Mouse (Mus musculus) embryonic facial prominence, embryonic 15.5 days (tissue): ENCODE data around the gene Banf1. TPM values are rescaled to one million over a fixed set of nuclear protein-coding genes. Genes with fewer than 3 reads are reported as not detected.

Experiments used
- ATAC-seq: fragments of 200-750 bp; cut with Nextera tagmentation; 2 replicates; pipeline ENCODE4 v1.8.0; 2017; ENCODE audit warnings: low read depth, moderate TSS enrichment; ENCODE audit not compliant: insufficient number of reproducible peaks, low FRiP score, low TSS enrichment
- H3K27ac ChIP-seq: fragments of 300-500 bp; sonication (generic); replicated peaks from 2 replicates; pipeline ENCODE4 v1.5.1; 2015; ENCODE audit warnings: mild to moderate bottlenecking, inconsistent platforms
- H3K27me3 ChIP-seq: fragments of 300-500 bp; sonication (generic); 2 replicates; pipeline ENCODE4 v1.6.1; 2015; ENCODE audit warnings: inconsistent platforms
- H3K36me3 ChIP-seq: fragments of 300-500 bp; sonication (generic); 2 replicates; pipeline ENCODE4 v1.6.1; 2015; ENCODE audit warnings: mild to moderate bottlenecking, inconsistent platforms
- H3K4me1 ChIP-seq: fragments of 300-500 bp; sonication (generic); 2 replicates; pipeline ENCODE4 v1.6.1; 2015; ENCODE audit warnings: inconsistent platforms
- H3K4me2 ChIP-seq: fragments of 300-500 bp; sonication (generic); replicated peaks from 2 replicates; pipeline ENCODE4 v1.6.1; 2015; ENCODE audit warnings: mild to moderate bottlenecking, inconsistent platforms
- H3K4me3 ChIP-seq: fragments of 300-500 bp; sonication (generic); replicated peaks from 2 replicates; pipeline ENCODE4 v1.5.1; 2015; ENCODE audit warnings: mild to moderate bottlenecking, inconsistent platforms
- H3K9ac ChIP-seq: fragments of 300-500 bp; sonication (generic); 2 replicates; pipeline ENCODE4 v1.6.1; 2015; ENCODE audit warnings: inconsistent platforms
- H3K9me3 ChIP-seq: fragments of 300-500 bp; sonication (generic); replicated peaks from 2 replicates; pipeline ENCODE4 v1.6.1; 2016; ENCODE audit warnings: inconsistent platforms
- WGBS: fragments of 180-500 bp; shearing (Covaris S2); methylation state at CpG from one replicate; pipeline ENCODE4 v1.1.7; 2015; 5-methylcytosine and 5-hydroxymethylcytosine counted together
- polyA plus RNA-seq: library from polyadenylated mRNA; unstranded; fragments of >200 nt; fragmentation: Nextera tagmentation; extraction: Ambion mirVana; gene quantifications from 2 replicates; pipeline ENCODE4 v1.2.1, GENCODE M21; 2015

The Banf1 gene
- polyA plus RNA-seq, 1 experiment from 2014 or later = 399 TPM

DNA sequence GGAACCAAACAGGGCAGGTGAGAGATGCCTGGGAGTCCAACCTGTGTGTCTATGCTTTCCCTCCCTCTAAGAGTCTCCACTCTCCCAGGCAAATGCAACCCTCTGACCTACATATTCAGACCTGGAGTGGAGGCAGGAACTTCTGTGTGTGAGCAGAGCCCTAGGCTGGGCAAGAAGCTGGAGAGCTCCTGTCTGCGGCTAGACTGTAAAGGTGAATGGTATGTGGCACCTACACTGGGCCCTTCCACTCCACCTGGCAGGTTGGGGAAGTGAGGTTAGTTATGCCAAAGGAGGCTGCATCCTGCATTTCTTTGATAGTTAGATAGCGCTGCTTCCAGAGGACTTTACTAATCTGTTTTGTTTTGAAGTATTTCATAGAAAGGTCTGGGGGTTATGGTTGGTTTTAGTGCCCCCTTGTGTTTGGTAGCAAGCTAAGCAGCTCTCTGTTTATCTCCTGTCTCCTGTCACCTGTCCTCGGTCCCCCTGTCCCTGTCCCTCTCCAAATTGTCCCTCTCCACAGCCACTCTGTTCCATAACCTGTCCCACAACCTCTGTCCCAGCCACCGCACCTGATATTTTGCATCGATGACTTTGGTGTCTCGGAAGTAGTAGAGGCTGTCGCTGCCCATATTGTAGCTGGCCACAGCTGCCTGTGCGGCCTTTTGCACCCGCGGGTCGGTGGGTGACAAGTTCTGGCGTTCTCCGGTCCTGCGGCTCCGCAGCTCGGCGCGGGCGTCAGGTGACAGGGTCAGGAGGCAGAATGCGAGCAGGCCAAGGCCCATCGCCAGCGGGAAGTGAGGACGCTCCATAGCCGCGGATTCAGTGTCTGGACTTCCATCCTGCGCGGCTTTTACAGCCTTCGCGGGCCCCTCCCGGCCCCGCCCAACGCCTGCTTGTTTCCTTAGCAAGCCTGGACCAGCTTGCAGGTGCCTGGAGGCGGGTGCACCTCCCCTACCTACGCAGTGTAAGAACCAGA, 18.2 kb downstream of the Banf1 start:
- peak overlapping the region; percentile 37 for H3K4me3 ChIP-seq
- ATAC-seq = peak; percentile 35; the same call in 1 of the 2 replicates

DNA sequence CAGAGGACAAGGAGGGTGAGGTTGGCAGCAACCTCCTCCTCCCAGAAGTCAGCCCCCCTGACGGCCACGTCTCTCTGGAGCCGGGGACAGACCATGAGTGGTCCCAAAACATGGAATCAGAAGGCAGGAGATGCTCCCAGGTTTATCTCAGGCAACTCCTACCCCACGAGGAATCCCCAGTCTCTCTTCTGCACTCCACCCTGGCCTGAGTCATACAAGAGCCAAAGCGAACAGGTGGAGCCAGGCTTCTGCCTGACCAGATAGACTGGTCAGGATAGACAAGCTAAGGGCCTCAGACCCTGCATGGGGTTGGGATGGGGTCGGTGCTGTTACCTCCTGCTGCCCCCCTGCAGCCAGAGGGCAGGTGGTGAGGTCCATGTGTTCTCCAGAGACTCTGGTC, 18.9 kb downstream of the Banf1 start:
- no peaks in the 10 kb centered on the region; the same call in 1 of the 2 replicates for H3K27me3 ChIP-seq
- no peaks in the 10 kb centered on the region for H3K36me3 ChIP-seq
- H3K9me3 ChIP-seq = no peaks in the 10 kb centered on the region
- H3K4me2 ChIP-seq = no peak overlapping the region
- no peak overlapping the region for H3K27ac ChIP-seq
- peak; percentile 17; the same call in 1 of the 2 replicates for ATAC-seq
- H3K9ac ChIP-seq = no peak overlapping the region
- whole genome bisulfite sequencing = 66% methylated on average over 6 of the region's 6 CpGs
- no peak overlapping the region for H3K4me3 ChIP-seq
- peaks cover 7% of the 10 kb centered on the region for H3K4me1 ChIP-seq

More for the DNA sequence above, 18.2 kb downstream of the Banf1 start:
- Histone ChIP-seq H3K4me1 (peaks cover 7% of the 10 kb centered on the region), H3K4me2 (peak overlapping the region; percentile 65), H3K27me3 (no peaks in the 10 kb centered on the region; the same call in 1 of the 2 replicates), H3K9me3 (no peaks in the 10 kb centered on the region), H3K9ac (no peak overlapping the region), H3K27ac (no peak overlapping the region), H3K36me3 (no peaks in the 10 kb centered on the region)
- WGBS = 4% methylated on average over 34 of the region's 34 CpGs

DNA sequence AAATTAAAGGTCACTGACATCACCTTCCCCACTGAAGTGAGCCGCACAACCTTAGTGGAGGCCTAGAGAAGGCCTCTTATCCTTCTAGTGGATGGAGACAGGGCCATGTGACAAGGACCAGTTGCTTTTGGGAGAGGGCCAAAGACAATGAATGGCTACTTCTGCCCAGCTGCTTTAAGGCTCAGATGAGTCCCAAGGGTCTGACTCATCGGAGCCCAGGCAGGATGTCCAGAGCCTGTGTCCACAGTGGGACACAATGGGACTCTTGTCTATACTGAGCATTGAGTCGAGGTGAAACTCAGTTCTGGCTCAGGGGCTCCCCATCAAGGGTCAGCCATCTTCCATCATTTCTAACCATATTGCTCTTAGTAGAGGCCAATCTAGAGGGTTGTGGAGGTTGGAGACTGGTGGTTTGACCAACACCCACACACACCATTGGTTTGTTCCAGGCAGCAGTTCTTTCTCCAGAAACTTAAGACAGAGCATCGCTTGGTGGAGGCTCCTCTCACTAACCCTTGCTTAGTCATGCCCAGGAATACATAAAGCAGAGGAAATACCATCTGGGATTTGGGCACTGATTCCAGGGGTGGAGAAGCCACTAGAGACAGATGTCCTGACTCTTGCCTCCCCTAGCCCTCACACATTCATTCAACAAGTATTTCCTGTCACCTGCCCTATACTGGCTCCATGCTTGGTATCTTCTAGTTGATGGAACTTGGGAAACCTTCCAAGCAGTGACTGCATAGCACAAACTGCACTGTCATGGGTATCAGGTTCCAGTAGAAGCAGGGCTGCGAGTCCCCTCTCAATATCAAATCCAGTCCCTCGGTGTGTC, 21.5 kb downstream of the Banf1 start:
- H3K4me3 ChIP-seq = no peak overlapping the region
- no peak for ATAC-seq
- H3K27me3 ChIP-seq = no peaks in the 10 kb centered on the region
- peaks cover 7% of the 10 kb centered on the region for H3K4me1 ChIP-seq
- H3K27ac ChIP-seq = no peak overlapping the region
- H3K9me3 ChIP-seq = no peaks in the 10 kb centered on the region
- H3K36me3 ChIP-seq = no peaks in the 10 kb centered on the region
- H3K9ac ChIP-seq = no peak overlapping the region
- no peak overlapping the region for H3K4me2 ChIP-seq
- WGBS = 66% methylated on average over 6 of the region's 6 CpGs

DNA sequence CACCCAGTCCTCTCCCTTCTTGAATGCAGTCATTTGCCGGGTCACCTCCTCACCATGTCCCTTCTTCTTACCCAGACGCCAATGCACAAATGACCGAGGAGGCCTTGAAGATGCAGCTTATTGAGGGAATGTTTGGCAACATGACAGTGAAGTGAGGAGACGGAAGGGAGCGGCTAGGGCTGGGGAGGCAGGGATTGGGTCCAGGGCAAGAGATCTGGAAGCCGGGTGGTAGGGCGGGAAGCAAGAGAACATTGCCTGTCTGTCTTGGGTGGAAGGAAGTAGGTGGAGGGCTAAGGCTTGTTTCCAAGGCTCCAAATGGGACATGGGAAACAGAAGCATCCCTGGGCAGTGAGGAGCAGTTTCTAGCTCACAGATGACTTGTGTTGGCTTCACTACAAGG, 25.6 kb downstream of the Banf1 start:
- WGBS = 90% methylated on average over 7 of the region's 7 CpGs
- Histone ChIP-seq H3K27me3 (no peaks in the 10 kb centered on the region), H3K27ac (no peak overlapping the region), H3K4me3 (no peak overlapping the region), H3K4me1 (no peaks in the 10 kb centered on the region), H3K4me2 (no peak overlapping the region), H3K9ac (no peak overlapping the region), H3K9me3 (no peaks in the 10 kb centered on the region), H3K36me3 (no peaks in the 10 kb centered on the region)
- ATAC-seq = no peak

DNA sequence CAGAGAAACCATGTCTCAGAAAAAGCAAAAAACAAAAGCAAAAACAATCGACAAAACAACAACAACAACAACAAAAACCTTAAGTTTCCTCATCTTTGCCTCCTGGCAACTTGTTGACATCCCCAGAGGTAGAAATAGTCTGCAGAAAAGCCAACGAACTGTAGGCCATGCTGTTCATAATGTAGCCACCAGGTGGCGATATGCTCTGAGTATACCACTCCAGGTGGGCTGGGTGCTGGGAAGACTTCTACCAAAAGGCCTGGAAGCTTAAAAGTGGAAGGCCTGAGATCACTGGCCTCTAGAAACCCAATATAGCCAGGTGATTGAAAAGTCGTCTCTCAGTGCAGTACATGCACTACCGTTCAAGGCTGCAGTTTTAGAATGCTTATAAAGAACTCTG, 29.0 kb downstream of the Banf1 start:
- Histone ChIP-seq H3K4me1 (no peaks in the 10 kb centered on the region), H3K9me3 (no peaks in the 10 kb centered on the region), H3K4me2 (no peak overlapping the region), H3K27me3 (no peaks in the 10 kb centered on the region), H3K4me3 (no peak overlapping the region), H3K36me3 (no peaks in the 10 kb centered on the region), H3K9ac (no peak overlapping the region), H3K27ac (no peak overlapping the region)
- no peak for ATAC-seq
- 16% methylated on average over 5 of the region's 5 CpGs for WGBS

DNA sequence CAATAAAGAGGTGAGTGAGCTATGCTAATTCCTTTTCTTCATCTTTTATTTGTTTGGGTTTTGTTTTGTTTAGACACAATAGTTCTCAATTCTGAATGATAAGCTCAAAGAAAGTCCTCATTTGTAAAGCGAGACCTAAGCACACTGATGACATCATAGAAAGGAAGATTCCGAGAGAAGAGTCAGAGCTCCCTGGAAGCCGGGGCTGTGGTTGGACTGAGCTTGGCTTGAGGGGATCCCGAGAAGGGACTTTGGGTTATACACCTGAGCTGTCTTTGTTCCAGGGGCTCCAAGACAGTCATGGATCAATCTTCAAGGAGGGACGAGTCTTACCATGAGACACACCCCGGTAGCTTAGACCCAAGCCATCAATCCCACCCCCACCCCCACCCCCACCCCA, 31.5 kb downstream of the Banf1 start, which contains the start of gene Catsper1:
Gene Catsper1 (plus strand): TSS at position 301 of the 400 bp plus-strand sequence.
- 90% methylated on average over 6 of the region's 6 CpGs for WGBS

DNA sequence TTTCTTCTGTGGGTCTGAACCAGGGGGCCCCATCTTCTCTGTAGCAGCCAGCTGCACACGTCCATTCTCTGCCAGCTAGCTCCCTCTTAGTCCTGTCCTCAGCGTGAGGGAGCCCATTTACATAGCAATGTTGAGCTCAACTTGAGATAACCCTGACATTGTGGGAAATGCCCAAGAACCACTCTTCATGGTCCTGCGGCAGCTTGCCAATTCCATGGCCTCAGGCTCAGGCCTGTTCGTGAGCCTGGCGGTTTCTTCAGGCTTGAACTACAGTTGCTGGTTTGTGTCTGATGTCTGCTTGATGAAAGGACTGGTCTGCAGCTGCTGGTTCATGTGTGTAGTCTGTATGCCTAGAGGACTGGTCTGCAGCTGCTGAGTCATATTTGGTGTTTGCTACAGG, 32.2 kb downstream of the Banf1 start:
- Histone ChIP-seq H3K9ac (no peak overlapping the region), H3K36me3 (no peaks in the 10 kb centered on the region), H3K4me2 (no peak overlapping the region), H3K4me1 (no peaks in the 10 kb centered on the region), H3K9me3 (no peaks in the 10 kb centered on the region), H3K27ac (no peak overlapping the region), H3K4me3 (no peak overlapping the region), H3K27me3 (no peaks in the 10 kb centered on the region)
- no peak for ATAC-seq
- WGBS = 53% methylated on average over 5 of the region's 5 CpGs

More for the DNA sequence above, 31.5 kb downstream of the Banf1 start, which contains the start of gene Catsper1:
- no peaks in the 10 kb centered on the region for H3K27me3 ChIP-seq
- no peak within 1 kb of the TSS for H3K9ac ChIP-seq
- ATAC-seq = no peak
- no peak within 1 kb of the TSS for H3K27ac ChIP-seq
- H3K4me2 ChIP-seq = no peak within 1 kb of the TSS
- H3K4me1 ChIP-seq = no peaks in the 10 kb centered on the region
- no peaks in the 10 kb centered on the region for H3K9me3 ChIP-seq
- H3K4me3 ChIP-seq = no peak within 1 kb of the TSS
- no peaks in the 10 kb centered on the region for H3K36me3 ChIP-seq

DNA sequence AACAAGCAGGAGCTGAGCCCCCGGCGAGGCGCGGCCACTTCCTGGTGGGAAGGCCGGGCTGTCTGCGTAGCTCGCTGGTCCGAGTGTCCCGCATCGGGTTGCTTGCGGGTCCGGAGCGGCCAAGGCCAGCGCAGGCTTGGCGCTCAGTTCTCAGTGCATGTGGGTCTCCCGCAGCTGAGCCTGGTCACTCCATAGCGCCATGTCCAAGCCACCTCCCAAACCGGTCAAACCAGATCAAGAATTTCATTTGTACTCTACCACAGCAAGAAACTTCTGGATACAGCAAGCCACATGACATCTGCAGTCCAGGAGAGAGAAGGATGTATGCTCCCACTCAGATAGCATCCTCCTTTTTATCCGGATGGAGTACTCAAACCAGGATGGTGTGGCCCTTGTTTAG, 39.0 kb downstream of the Banf1 start:
- H3K4me3 ChIP-seq = no peak overlapping the region
- no peaks in the 10 kb centered on the region for H3K9me3 ChIP-seq
- WGBS = 66% methylated on average over 19 of the region's 19 CpGs
- H3K4me2 ChIP-seq = no peak overlapping the region
- ATAC-seq = no peak
- H3K27ac ChIP-seq = no peak overlapping the region
- H3K4me1 ChIP-seq = no peaks in the 10 kb centered on the region
- no peaks in the 10 kb centered on the region for H3K36me3 ChIP-seq
- no peak overlapping the region for H3K9ac ChIP-seq
- no peaks in the 10 kb centered on the region for H3K27me3 ChIP-seq

DNA sequence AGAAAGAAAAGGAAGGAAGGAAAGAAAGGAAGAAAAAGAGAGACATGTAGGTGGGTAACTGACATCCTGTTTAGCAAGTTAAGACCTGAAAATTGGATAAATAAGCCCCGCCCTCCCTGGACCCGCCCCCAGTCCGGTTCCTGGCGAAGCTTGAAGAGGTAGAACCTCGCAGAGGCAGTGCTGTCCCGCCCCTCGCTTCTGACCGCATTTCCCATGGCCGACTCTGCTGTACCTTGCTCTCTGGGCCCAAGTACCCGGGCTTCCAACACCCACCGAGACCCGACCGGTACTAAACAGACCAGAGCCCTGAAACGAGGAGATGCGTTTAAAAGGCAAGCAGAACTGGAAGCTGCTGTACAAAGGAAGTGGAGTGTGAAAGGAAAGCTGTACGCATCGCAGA, 43.2 kb downstream of the Banf1 start:
- 51% methylated on average over 17 of the region's 17 CpGs for WGBS
- Histone ChIP-seq H3K4me3 (no peak overlapping the region), H3K4me2 (no peak overlapping the region), H3K36me3 (no peaks in the 10 kb centered on the region), H3K27me3 (no peaks in the 10 kb centered on the region), H3K9me3 (no peaks in the 10 kb centered on the region), H3K27ac (no peak overlapping the region), H3K9ac (no peak overlapping the region), H3K4me1 (no peaks in the 10 kb centered on the region)
- ATAC-seq = no peak
